Mouse (Mus musculus) lung, embryonic 15.5 days (tissue): ENCODE results near the gene Mapkapk2. TPM values are rescaled to one million over a fixed set of nuclear protein-coding genes. Genes with fewer than 3 reads are reported as not detected.

Experiments
- ATAC-seq: fragments of 200-750 bp; cut with Nextera tagmentation; 2 replicates; pipeline ENCODE4 v1.8.0; 2017; ENCODE audit warnings: moderate number of reproducible peaks, borderline replicate concordance; ENCODE audit not compliant: low FRiP score, low TSS enrichment; ENCODE audit errors: extremely low read depth
- H3K27ac ChIP-seq: fragments of 300-500 bp; sonication (generic); 2 replicates; pipeline ENCODE4 v1.5.1; 2015; ENCODE audit warnings: moderate library complexity, mild to moderate bottlenecking, inconsistent platforms
- H3K27me3 ChIP-seq: fragments of 300-500 bp; sonication (generic); 2 replicates; pipeline ENCODE4 v1.6.1; 2015; ENCODE audit warnings: inconsistent platforms
- H3K36me3 ChIP-seq: fragments of 300-500 bp; sonication (generic); 2 replicates; pipeline ENCODE4 v1.6.1; 2015; ENCODE audit warnings: inconsistent platforms
- H3K4me1 ChIP-seq: fragments of 300-500 bp; sonication (generic); 2 replicates; pipeline ENCODE4 v1.6.1; 2015; ENCODE audit warnings: inconsistent platforms
- H3K4me2 ChIP-seq: fragments of 300-500 bp; sonication (generic); 2 replicates; pipeline ENCODE4 v1.6.1; 2015; ENCODE audit warnings: inconsistent platforms, mild to moderate bottlenecking, moderate library complexity
- H3K4me3 ChIP-seq: fragments of 300-500 bp; sonication (generic); 2 replicates; pipeline ENCODE4 v1.5.1; 2015; ENCODE audit warnings: mild to moderate bottlenecking, inconsistent platforms
- H3K9ac ChIP-seq: fragments of 300-500 bp; sonication (generic); 2 replicates; pipeline ENCODE4 v1.6.1; 2015; ENCODE audit warnings: inconsistent platforms
- H3K9me3 ChIP-seq: fragments of 300-500 bp; sonication (generic); 2 replicates; pipeline ENCODE4 v1.6.1; 2016; ENCODE audit warnings: inconsistent platforms
- WGBS: fragments of 180-500 bp; shearing (Covaris S2); methylation state at CpG from one replicate; pipeline ENCODE4 v1.1.7; 2015; 5-methylcytosine and 5-hydroxymethylcytosine counted together
- polyA plus RNA-seq: library from polyadenylated mRNA; unstranded; fragments of >200 nt; fragmentation: Nextera tagmentation; extraction: Ambion mirVana; gene quantifications from 2 replicates; pipeline ENCODE4 v1.2.1, GENCODE M21; 2015

Mapkapk2 gene
- polyA plus RNA-seq, 1 experiment from 2014 or later, result 61.0 TPM

- Histone ChIP-seq H3K4me3 (no peak overlapping the region), H3K4me1 (peaks cover 81% of the 10 kb centered on the region), H3K9me3 (no peaks in the 10 kb centered on the region), H3K36me3 (no peaks in the 10 kb centered on the region), H3K9ac (no peak overlapping the region), H3K27ac (peak overlapping the region; percentile 35; the same call in 1 of the 2 replicates), H3K4me2 (no peak overlapping the region), H3K27me3 (no peaks in the 10 kb centered on the region)
- ATAC-seq, result no peak
- 60% methylated on average over 3 of the region's 3 CpGs for WGBS
Observed at GRCm38 (mm10) chr1:131078761-131079330, 18.8 kb downstream of the Mapkapk2 start.

GRCm38 (mm10) chr1:131075098-131075791 is 22.4 kb downstream of the Mapkapk2 start:
- no peaks in the 10 kb centered on the region for H3K9me3 ChIP-seq
- no peak for ATAC-seq
- no peak overlapping the region for H3K9ac ChIP-seq
- H3K27me3 ChIP-seq, result no peaks in the 10 kb centered on the region
- H3K27ac ChIP-seq, result no peak overlapping the region
- H3K4me3 ChIP-seq, result no peak overlapping the region
- H3K4me2 ChIP-seq, result no peak overlapping the region
- H3K4me1 ChIP-seq, result peaks cover 58% of the 10 kb centered on the region
- H3K36me3 ChIP-seq, result no peaks in the 10 kb centered on the region
- WGBS, result 66% methylated on average over 7 of the region's 7 CpGs

GRCm38 (mm10) chr1:131074524-131074938 is 23.1 kb downstream of the Mapkapk2 start:
- Histone ChIP-seq H3K27ac (peak overlapping the region; percentile 43), H3K9ac (no peak overlapping the region), H3K9me3 (no peaks in the 10 kb centered on the region), H3K4me3 (no peak overlapping the region), H3K27me3 (no peaks in the 10 kb centered on the region), H3K36me3 (no peaks in the 10 kb centered on the region), H3K4me2 (no peak overlapping the region), H3K4me1 (peaks cover 51% of the 10 kb centered on the region)
- 41% methylated on average over 8 of the region's 8 CpGs for WGBS
- no peak for ATAC-seq

- Histone ChIP-seq H3K4me3 (no peak overlapping the region), H3K27me3 (no peaks in the 10 kb centered on the region), H3K9ac (no peak overlapping the region), H3K4me2 (no peak overlapping the region), H3K9me3 (no peaks in the 10 kb centered on the region), H3K36me3 (no peaks in the 10 kb centered on the region), H3K4me1 (peaks cover 36% of the 10 kb centered on the region), H3K27ac (no peak overlapping the region)
- ATAC-seq, result no peak
- WGBS, result 88% methylated on average over 7 of the region's 7 CpGs
Observed at GRCm38 (mm10) chr1:131072376-131072990, 25.1 kb downstream of the Mapkapk2 start.

GRCm38 (mm10) chr1:131069010-131069409 is 28.6 kb downstream of the Mapkapk2 start:
- peaks cover 18% of the 10 kb centered on the region for H3K4me1 ChIP-seq
- H3K36me3 ChIP-seq, result no peaks in the 10 kb centered on the region
- 76% methylated on average over 7 of the region's 7 CpGs for WGBS
- no peak overlapping the region for H3K4me2 ChIP-seq
- ATAC-seq, result no peak
- H3K4me3 ChIP-seq, result no peak overlapping the region
- no peak overlapping the region for H3K9ac ChIP-seq
- no peak overlapping the region for H3K27ac ChIP-seq
- H3K27me3 ChIP-seq, result no peaks in the 10 kb centered on the region
- no peaks in the 10 kb centered on the region for H3K9me3 ChIP-seq

GRCm38 (mm10) chr1:131068011-131068727 is 29.5 kb downstream of the Mapkapk2 start:
- Histone ChIP-seq H3K9ac (no peak overlapping the region), H3K4me1 (peaks cover 16% of the 10 kb centered on the region), H3K4me2 (no peak overlapping the region), H3K9me3 (no peaks in the 10 kb centered on the region), H3K27me3 (no peaks in the 10 kb centered on the region), H3K4me3 (no peak overlapping the region), H3K27ac (no peak overlapping the region), H3K36me3 (no peaks in the 10 kb centered on the region)
- ATAC-seq, result no peak
- 88% methylated on average over 10 of the region's 10 CpGs for WGBS

- Histone ChIP-seq H3K9me3 (no peaks in the 10 kb centered on the region), H3K27me3 (no peaks in the 10 kb centered on the region), H3K4me2 (no peak overlapping the region), H3K4me3 (no peak overlapping the region), H3K9ac (no peak overlapping the region), H3K36me3 (no peaks in the 10 kb centered on the region), H3K27ac (no peak overlapping the region), H3K4me1 (peaks cover 49% of the 10 kb centered on the region)
- no peak for ATAC-seq
- WGBS, result 47% methylated on average over 6 of the region's 6 CpGs
Observed at GRCm38 (mm10) chr1:131064202-131064601, 33.4 kb downstream of the Mapkapk2 start.

GRCm38 (mm10) chr1:131062821-131063220 is 34.8 kb downstream of the Mapkapk2 start:
- H3K4me1 ChIP-seq, result peaks cover 62% of the 10 kb centered on the region
- 68% methylated on average over 6 of the region's 6 CpGs for WGBS

GRCm38 (mm10) chr1:131061740-131062254 is 35.8 kb downstream of the Mapkapk2 start:
- Histone ChIP-seq H3K9me3 (no peaks in the 10 kb centered on the region), H3K27ac (no peak overlapping the region), H3K4me3 (no peak overlapping the region), H3K36me3 (peaks cover 11% of the 10 kb centered on the region), H3K9ac (no peak overlapping the region), H3K4me1 (peaks cover 62% of the 10 kb centered on the region), H3K27me3 (no peaks in the 10 kb centered on the region), H3K4me2 (no peak overlapping the region)
- ATAC-seq, result no peak
- 48% methylated on average over 7 of the region's 7 CpGs for WGBS

More at GRCm38 (mm10) chr1:131062821-131063220, 34.8 kb downstream of the Mapkapk2 start:
- H3K27ac ChIP-seq, result no peak overlapping the region
- H3K4me3 ChIP-seq, result no peak overlapping the region
- H3K9me3 ChIP-seq, result no peaks in the 10 kb centered on the region
- ATAC-seq, result no peak
- no peak overlapping the region for H3K9ac ChIP-seq
- no peak overlapping the region for H3K4me2 ChIP-seq
- no peaks in the 10 kb centered on the region for H3K27me3 ChIP-seq
- H3K36me3 ChIP-seq, result peaks cover under 1% of the 10 kb centered on the region; the same call in 1 of the 2 replicates

- WGBS, result 52% methylated on average over 13 of the region's 13 CpGs
- no peak overlapping the region for H3K27ac ChIP-seq
- no peak overlapping the region for H3K4me3 ChIP-seq
- no peak overlapping the region for H3K4me2 ChIP-seq
- no peak overlapping the region for H3K9ac ChIP-seq
- H3K27me3 ChIP-seq, result no peaks in the 10 kb centered on the region
- ATAC-seq, result no peak
- peaks cover 62% of the 10 kb centered on the region for H3K4me1 ChIP-seq
- H3K36me3 ChIP-seq, result peaks cover 23% of the 10 kb centered on the region
- H3K9me3 ChIP-seq, result no peaks in the 10 kb centered on the region
Observed at GRCm38 (mm10) chr1:131060290-131061253, 37.1 kb downstream of the Mapkapk2 start.

GRCm38 (mm10) chr1:131059841-131060240 is 37.8 kb downstream of the Mapkapk2 start:
- H3K4me1 ChIP-seq, result peaks cover 62% of the 10 kb centered on the region
- peaks cover 30% of the 10 kb centered on the region for H3K36me3 ChIP-seq
- WGBS, result 69% methylated on average over 5 of the region's 5 CpGs
- no peak overlapping the region for H3K4me3 ChIP-seq
- no peaks in the 10 kb centered on the region for H3K9me3 ChIP-seq
- no peak overlapping the region for H3K9ac ChIP-seq
- no peak for ATAC-seq
- no peak overlapping the region for H3K4me2 ChIP-seq
- no peaks in the 10 kb centered on the region for H3K27me3 ChIP-seq
- H3K27ac ChIP-seq, result no peak overlapping the region
